Mouse (Mus musculus) embryonic facial prominence, embryonic 10.5 days (tissue): Measurements from ENCODE around the gene Fras1. TPM values are rescaled to one million over a fixed set of nuclear protein-coding genes. Genes with fewer than 3 reads are reported as not detected.

Experiments used
- DNase-seq: peaks from one replicate; pipeline ENCODE4 v3.0.0-alpha.2; 2017; ENCODE audit warnings: low spot score
- H3K27ac ChIP-seq: fragments of 300-500 bp; sonication (generic); replicated peaks from 2 replicates; pipeline ENCODE4 v1.5.1; 2016; ENCODE audit warnings: mild to moderate bottlenecking
- H3K27me3 ChIP-seq: fragments of 300-500 bp; sonication (generic); replicated peaks from 2 replicates; pipeline ENCODE4 v1.6.1; 2016; ENCODE audit warnings: low read depth, mild to moderate bottlenecking; ENCODE audit not compliant: poor library complexity, severe bottlenecking
- H3K36me3 ChIP-seq: fragments of 300-500 bp; sonication (generic); replicated peaks from 2 replicates; pipeline ENCODE4 v1.6.1; 2016; ENCODE audit warnings: mild to moderate bottlenecking, moderate library complexity
- H3K4me1 ChIP-seq: fragments of 300-500 bp; sonication (generic); 2 replicates; pipeline ENCODE4 v1.6.1; 2016
- H3K4me3 ChIP-seq: fragments of 300-500 bp; sonication (generic); 2 replicates; pipeline ENCODE4 v1.5.1; 2016; ENCODE audit warnings: mild to moderate bottlenecking, moderate library complexity
- H3K9me3 ChIP-seq: fragments of 300-500 bp; sonication (generic); 2 replicates; pipeline ENCODE4 v1.6.1; 2016; ENCODE audit warnings: mild to moderate bottlenecking
- WGBS: fragments of 180-500 bp; shearing (Covaris S2); methylation state at CpG from one replicate; pipeline ENCODE4 v1.1.7; 2016; 5-methylcytosine and 5-hydroxymethylcytosine counted together
- polyA plus RNA-seq: library from polyadenylated mRNA; unstranded; fragments of >200 nt; fragmentation: Nextera tagmentation; extraction: Ambion mirVana; gene quantifications from 2 replicates; pipeline ENCODE4 v1.2.1, GENCODE M21; 2016

Gene Fras1
- polyA plus RNA-seq, 1 experiment from 2014 or later = 12.8 TPM

- no peak overlapping the region for H3K27ac ChIP-seq
Observed at GRCm38 (mm10) chr5:96457436-96457958, 83.7 kb downstream of the Fras1 start.

GRCm38 (mm10) chr5:96459605-96460004, 85.8 kb downstream of the Fras1 start:
- Histone ChIP-seq H3K36me3 (no peaks in the 10 kb centered on the region), H3K4me3 (no peak overlapping the region), H3K27me3 (no peaks in the 10 kb centered on the region), H3K27ac (no peak overlapping the region), H3K4me1 (peaks cover 19% of the 10 kb centered on the region), H3K9me3 (no peaks in the 10 kb centered on the region)
- 81% methylated on average over 4 of the region's 4 CpGs for WGBS
- DNase-seq = no peak

More at GRCm38 (mm10) chr5:96457436-96457958, 83.7 kb downstream of the Fras1 start:
- no peaks in the 10 kb centered on the region for H3K36me3 ChIP-seq
- no peaks in the 10 kb centered on the region for H3K9me3 ChIP-seq
- 59% methylated on average over 4 of the region's 4 CpGs for WGBS
- no peak overlapping the region for H3K4me3 ChIP-seq
- peaks cover 12% of the 10 kb centered on the region; the same call in 1 of the 2 replicates for H3K4me1 ChIP-seq
- H3K27me3 ChIP-seq = no peaks in the 10 kb centered on the region
- DNase-seq = peak; percentile 15

- Histone ChIP-seq H3K9me3 (no peaks in the 10 kb centered on the region), H3K36me3 (no peaks in the 10 kb centered on the region), H3K4me1 (peaks cover 17% of the 10 kb centered on the region), H3K27ac (no peak overlapping the region), H3K27me3 (no peaks in the 10 kb centered on the region), H3K4me3 (no peak overlapping the region)
- no peak for DNase-seq
- WGBS = 89% methylated on average over 2 of the region's 2 CpGs
Observed at GRCm38 (mm10) chr5:96462197-96462596, 88.4 kb downstream of the Fras1 start.

- Histone ChIP-seq H3K9me3 (no peaks in the 10 kb centered on the region), H3K27me3 (no peaks in the 10 kb centered on the region), H3K4me3 (no peak overlapping the region), H3K4me1 (peaks cover 12% of the 10 kb centered on the region), H3K27ac (no peak overlapping the region), H3K36me3 (no peaks in the 10 kb centered on the region)
- WGBS = 55% methylated on average over 7 of the region's 7 CpGs
- no peak for DNase-seq
Observed at GRCm38 (mm10) chr5:96466461-96466860, 92.7 kb downstream of the Fras1 start.

GRCm38 (mm10) chr5:96471995-96472394, 98.2 kb downstream of the Fras1 start:
- no peaks in the 10 kb centered on the region for H3K36me3 ChIP-seq
- WGBS = 56% methylated on average over 3 of the region's 3 CpGs
- H3K27me3 ChIP-seq = no peaks in the 10 kb centered on the region
- H3K27ac ChIP-seq = no peak overlapping the region
- H3K4me3 ChIP-seq = no peak overlapping the region
- H3K4me1 ChIP-seq = no peaks in the 10 kb centered on the region
- DNase-seq = no peak
- no peaks in the 10 kb centered on the region for H3K9me3 ChIP-seq

- H3K9me3 ChIP-seq = no peaks in the 10 kb centered on the region
- no peaks in the 10 kb centered on the region for H3K36me3 ChIP-seq
- H3K27ac ChIP-seq = no peak overlapping the region
- WGBS = 77% methylated on average over 3 of the region's 3 CpGs
- no peak for DNase-seq
- no peaks in the 10 kb centered on the region for H3K27me3 ChIP-seq
- no peaks in the 10 kb centered on the region for H3K4me1 ChIP-seq
- no peak overlapping the region for H3K4me3 ChIP-seq
Observed at GRCm38 (mm10) chr5:96475488-96475887, 101.7 kb downstream of the Fras1 start.

- Histone ChIP-seq H3K9me3 (no peaks in the 10 kb centered on the region), H3K36me3 (no peaks in the 10 kb centered on the region), H3K27ac (no peak overlapping the region), H3K4me3 (no peak overlapping the region), H3K4me1 (no peaks in the 10 kb centered on the region), H3K27me3 (no peaks in the 10 kb centered on the region)
- no peak for DNase-seq
Observed at GRCm38 (mm10) chr5:96479003-96479402, 105.2 kb downstream of the Fras1 start.

- no peak overlapping the region for H3K27ac ChIP-seq
- H3K27me3 ChIP-seq = no peaks in the 10 kb centered on the region
- 98% methylated on average over 2 of the region's 2 CpGs for WGBS
- no peaks in the 10 kb centered on the region for H3K36me3 ChIP-seq
- H3K4me3 ChIP-seq = no peak overlapping the region
- DNase-seq = no peak
- H3K4me1 ChIP-seq = no peaks in the 10 kb centered on the region
- no peaks in the 10 kb centered on the region for H3K9me3 ChIP-seq
Observed at GRCm38 (mm10) chr5:96481159-96481558, 107.4 kb downstream of the Fras1 start.

- H3K27me3 ChIP-seq = no peaks in the 10 kb centered on the region
- H3K4me1 ChIP-seq = no peaks in the 10 kb centered on the region
- H3K27ac ChIP-seq = no peak overlapping the region
- H3K9me3 ChIP-seq = no peaks in the 10 kb centered on the region
- no peak overlapping the region for H3K4me3 ChIP-seq
- no peaks in the 10 kb centered on the region for H3K36me3 ChIP-seq
- no peak for DNase-seq
- WGBS = 76% methylated on average over 4 of the region's 4 CpGs
Observed at GRCm38 (mm10) chr5:96482054-96482453, 108.3 kb downstream of the Fras1 start.

GRCm38 (mm10) chr5:96492497-96492896, 118.7 kb downstream of the Fras1 start:
- DNase-seq = no peak
- H3K27ac ChIP-seq = no peak overlapping the region
- H3K36me3 ChIP-seq = no peaks in the 10 kb centered on the region
- H3K4me1 ChIP-seq = no peaks in the 10 kb centered on the region
- H3K9me3 ChIP-seq = no peaks in the 10 kb centered on the region
- 89% methylated on average over 1 of the region's 1 CpGs for WGBS
- no peaks in the 10 kb centered on the region for H3K27me3 ChIP-seq
- H3K4me3 ChIP-seq = no peak overlapping the region

GRCm38 (mm10) chr5:96494502-96495292, 120.9 kb downstream of the Fras1 start:
- Histone ChIP-seq H3K4me3 (no peak overlapping the region), H3K9me3 (no peaks in the 10 kb centered on the region), H3K4me1 (no peaks in the 10 kb centered on the region), H3K36me3 (no peaks in the 10 kb centered on the region), H3K27me3 (no peaks in the 10 kb centered on the region), H3K27ac (no peak overlapping the region)
- DNase-seq = no peak
- 94% methylated on average over 7 of the region's 7 CpGs for WGBS

- 64% methylated on average over 2 of the region's 2 CpGs for WGBS
- DNase-seq = no peak
- Histone ChIP-seq H3K27me3 (no peaks in the 10 kb centered on the region), H3K4me3 (no peak overlapping the region), H3K4me1 (no peaks in the 10 kb centered on the region), H3K27ac (no peak overlapping the region), H3K36me3 (no peaks in the 10 kb centered on the region), H3K9me3 (no peaks in the 10 kb centered on the region)
Observed at GRCm38 (mm10) chr5:96498083-96498482, 124.3 kb downstream of the Fras1 start.

GRCm38 (mm10) chr5:96501783-96502182, 128.0 kb downstream of the Fras1 start:
- H3K9me3 ChIP-seq = no peaks in the 10 kb centered on the region
- DNase-seq = no peak
- H3K4me1 ChIP-seq = no peaks in the 10 kb centered on the region
- no peaks in the 10 kb centered on the region for H3K27me3 ChIP-seq
- H3K36me3 ChIP-seq = no peaks in the 10 kb centered on the region
- no peak overlapping the region for H3K4me3 ChIP-seq
- 85% methylated on average over 4 of the region's 4 CpGs for WGBS
- no peak overlapping the region for H3K27ac ChIP-seq
